Mouse (Mus musculus) erythroblast, embryonic 14.5 days (primary cell): ENCODE results near the gene Aldh1a2.

Experiments used
- GATA1 ChIP-seq: IDR thresholded peaks from 2 replicates; pipeline ENCODE4 v1.6.1; 2012; ENCODE audit warnings: low read length, inconsistent platforms, mixed read lengths
- TAL1 ChIP-seq: IDR thresholded peaks from 3 replicates; pipeline ENCODE4 v1.6.1; 2012; ENCODE audit warnings: low read length, inconsistent platforms, mixed read lengths

DNA sequence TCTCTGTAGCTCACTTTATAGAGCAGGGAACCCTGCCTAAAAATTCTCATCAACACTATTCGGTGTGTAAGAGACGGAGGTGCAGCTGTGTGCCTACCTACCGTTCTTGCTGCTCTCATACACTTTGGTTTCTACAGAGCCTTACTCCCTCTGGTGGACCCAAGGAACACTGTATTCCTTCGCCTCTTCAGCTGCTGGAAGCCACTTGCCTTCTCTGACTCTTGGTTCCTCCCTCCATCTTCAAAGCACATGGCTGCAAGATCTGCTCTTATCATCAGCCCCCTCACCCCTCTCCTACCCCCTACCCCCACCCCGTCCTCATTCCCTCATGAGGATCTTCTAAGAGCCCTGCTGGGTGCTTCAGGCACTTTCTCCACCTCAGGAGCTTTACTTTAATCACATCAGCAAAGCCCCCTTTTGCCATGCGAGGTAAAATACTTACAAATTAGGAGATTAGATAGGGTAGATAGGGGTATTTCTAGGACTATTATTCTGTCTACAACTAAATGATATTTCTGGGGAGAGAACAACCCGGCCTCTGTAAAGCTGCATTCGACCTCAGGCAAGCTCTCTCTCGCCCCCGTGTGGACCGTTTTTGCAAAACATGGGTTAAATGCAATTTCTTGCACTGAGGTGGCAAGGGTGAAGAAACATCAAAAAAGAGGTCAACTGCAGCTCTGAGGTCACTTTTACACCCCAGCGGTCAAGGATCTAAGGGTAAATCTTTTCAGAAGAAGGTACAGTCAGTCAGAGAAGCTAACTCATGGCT is 26.8 kb upstream of the Aldh1a2 start:
- TF ChIP-seq TAL1 (no peak), GATA1 (no peak)
